Mouse (Mus musculus): ENCODE results near the gene Apol8. TPM values are rescaled to one million over a fixed set of nuclear protein-coding genes. Genes with fewer than 3 reads are reported as not detected.
A peak's percentile ranks its signal among the peaks of the same experiment; 100 is the strongest.

Gene Apol8
- 4.0 and 5.2 TPM in 2 replicates for polyA plus RNA-seq (2012; rRNA removed)

- DNase-seq (ENCODE audit: extremely low spot score in 1 of 2, low spot score in 1 of 2) = peak in 1 of 2 experiments; percentile 84
These were observed at the start of gene Apol8 for GRCm38 (mm10) chr15:77756848-77757247. Apol8 (minus strand) TSS chr15:77757003.

- peak in 1 of 2 experiments; percentile 46 for DNase-seq (ENCODE audit: extremely low spot score in 1 of 2, low spot score in 1 of 2)
These were observed 48.9 kb upstream of the Apol8 start for GRCm38 (mm10) chr15:77805657-77806056.

- no peak for DNase-seq (ENCODE audit: extremely low spot score in 1 of 2, low spot score in 1 of 2)
These were observed 48.1 kb upstream of the Apol8 start for GRCm38 (mm10) chr15:77804949-77805348.

DNA sequence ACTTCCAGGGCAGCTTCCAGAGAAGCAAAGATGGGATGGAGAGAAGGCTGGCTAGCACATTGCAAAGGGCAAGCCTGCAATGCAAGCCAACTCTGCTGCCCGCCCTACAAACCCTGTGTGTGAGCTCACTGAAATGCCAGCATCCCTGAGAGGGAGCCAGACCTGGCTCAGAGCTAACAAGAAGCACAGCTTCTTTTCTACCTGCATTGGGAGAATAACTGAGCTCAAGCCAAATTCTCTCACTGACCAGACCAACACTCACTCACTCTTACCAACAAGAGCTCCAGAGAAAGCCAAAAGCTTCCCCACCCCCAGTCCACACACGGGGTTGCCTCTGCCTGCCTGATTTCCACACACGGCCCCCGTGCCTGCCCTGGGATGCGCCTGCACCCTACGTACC is 47.7 kb upstream of the Apol8 start:
- DNase-seq (ENCODE audit: extremely low spot score in 1 of 2, low spot score in 1 of 2) = no peak

DNA sequence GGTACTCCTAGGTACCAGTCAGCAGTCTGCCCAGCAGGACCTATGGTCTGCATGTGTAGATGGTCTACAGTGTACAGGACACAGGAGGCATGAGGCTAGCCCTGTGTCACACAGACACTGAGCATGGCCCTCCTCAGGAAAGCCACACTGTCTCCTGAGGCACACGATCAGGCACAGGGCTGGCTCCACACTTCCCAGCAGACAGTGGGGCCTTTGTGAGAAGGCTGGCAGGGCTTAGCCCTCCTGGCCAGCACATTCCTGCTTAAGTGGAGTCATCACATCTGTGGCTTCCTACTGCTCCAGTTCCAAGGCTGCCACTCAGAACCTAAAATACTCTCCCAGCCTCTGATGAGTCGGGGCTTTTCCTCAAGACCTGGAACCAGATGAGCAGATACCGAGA is 46.9 kb upstream of the Apol8 start:
- no peak for DNase-seq (ENCODE audit: extremely low spot score in 1 of 2, low spot score in 1 of 2)

GRCm38 (mm10) chr15:77802992-77803391 is 46.2 kb upstream of the Apol8 start:
- DNase-seq (ENCODE audit: extremely low spot score in 1 of 2, low spot score in 1 of 2) = no peak

GRCm38 (mm10) chr15:77801188-77801587 is 44.4 kb upstream of the Apol8 start:
- no peak for DNase-seq (ENCODE audit: extremely low spot score in 1 of 2, low spot score in 1 of 2)

DNA sequence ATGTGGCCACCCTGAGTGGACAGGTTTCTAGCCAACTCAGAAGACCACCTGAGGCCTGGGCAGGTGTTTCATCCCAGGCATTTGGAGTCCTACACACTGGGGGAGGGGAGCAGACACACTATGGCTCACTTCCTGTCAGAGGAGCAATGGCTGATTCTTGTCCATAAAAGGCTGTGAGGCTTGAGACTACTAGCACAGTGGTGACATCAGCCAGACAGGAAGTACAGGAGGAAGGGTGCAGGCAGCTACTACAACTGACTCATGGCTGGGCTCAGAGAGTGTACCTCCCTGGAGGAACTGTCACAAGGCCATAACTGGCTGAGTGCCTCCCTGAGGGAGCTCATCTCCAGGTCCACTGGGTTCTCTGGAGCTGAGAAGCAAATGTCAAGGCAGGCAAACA is 43.7 kb upstream of the Apol8 start:
- peak; percentile 41 to 56 for DNase-seq (ENCODE audit: extremely low spot score in 1 of 2, low spot score in 1 of 2)

GRCm38 (mm10) chr15:77799491-77800474 is 43.0 kb upstream of the Apol8 start:
- no peak for DNase-seq (ENCODE audit: extremely low spot score in 1 of 2, low spot score in 1 of 2)

GRCm38 (mm10) chr15:77798664-77799490 is 42.1 kb upstream of the Apol8 start:
- peak in 1 of 2 experiments; percentile 56 for DNase-seq (ENCODE audit: extremely low spot score in 1 of 2, low spot score in 1 of 2)

- DNase-seq (ENCODE audit: extremely low spot score in 1 of 2, low spot score in 1 of 2) = no peak
These were observed 41.0 kb upstream of the Apol8 start for GRCm38 (mm10) chr15:77797609-77798411.

DNA sequence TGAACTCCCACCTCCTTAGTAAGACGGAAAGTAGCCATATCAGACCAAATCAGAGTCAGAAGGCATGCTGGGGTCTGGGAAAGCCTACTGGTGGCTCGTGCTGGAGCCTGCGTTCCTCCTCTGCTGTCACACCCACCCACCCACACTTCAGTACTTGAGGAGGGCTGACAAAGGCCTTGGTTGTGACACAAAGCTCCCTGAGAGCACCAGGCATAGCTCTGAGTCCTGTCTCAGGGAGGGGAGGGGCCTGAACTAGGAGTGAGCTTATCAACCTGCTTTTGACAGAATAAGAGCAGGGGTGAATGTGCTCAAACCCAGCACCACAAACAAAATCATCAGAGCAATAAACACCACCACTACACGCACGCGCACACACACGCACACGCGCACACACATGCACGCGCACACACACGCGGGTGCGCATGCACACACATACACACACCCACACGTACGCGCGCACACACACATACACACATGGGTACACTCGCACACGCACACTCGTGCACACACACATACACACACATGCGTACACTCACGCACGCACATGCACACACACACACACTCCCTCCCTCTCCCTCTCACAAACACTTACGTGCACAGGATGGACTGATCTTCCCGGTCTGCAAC is 39.7 kb upstream of the Apol8 start:
- no peak for DNase-seq (ENCODE audit: extremely low spot score in 1 of 2, low spot score in 1 of 2)

GRCm38 (mm10) chr15:77794908-77795356 is 38.1 kb upstream of the Apol8 start:
- no peak for DNase-seq (ENCODE audit: extremely low spot score in 1 of 2, low spot score in 1 of 2)

DNA sequence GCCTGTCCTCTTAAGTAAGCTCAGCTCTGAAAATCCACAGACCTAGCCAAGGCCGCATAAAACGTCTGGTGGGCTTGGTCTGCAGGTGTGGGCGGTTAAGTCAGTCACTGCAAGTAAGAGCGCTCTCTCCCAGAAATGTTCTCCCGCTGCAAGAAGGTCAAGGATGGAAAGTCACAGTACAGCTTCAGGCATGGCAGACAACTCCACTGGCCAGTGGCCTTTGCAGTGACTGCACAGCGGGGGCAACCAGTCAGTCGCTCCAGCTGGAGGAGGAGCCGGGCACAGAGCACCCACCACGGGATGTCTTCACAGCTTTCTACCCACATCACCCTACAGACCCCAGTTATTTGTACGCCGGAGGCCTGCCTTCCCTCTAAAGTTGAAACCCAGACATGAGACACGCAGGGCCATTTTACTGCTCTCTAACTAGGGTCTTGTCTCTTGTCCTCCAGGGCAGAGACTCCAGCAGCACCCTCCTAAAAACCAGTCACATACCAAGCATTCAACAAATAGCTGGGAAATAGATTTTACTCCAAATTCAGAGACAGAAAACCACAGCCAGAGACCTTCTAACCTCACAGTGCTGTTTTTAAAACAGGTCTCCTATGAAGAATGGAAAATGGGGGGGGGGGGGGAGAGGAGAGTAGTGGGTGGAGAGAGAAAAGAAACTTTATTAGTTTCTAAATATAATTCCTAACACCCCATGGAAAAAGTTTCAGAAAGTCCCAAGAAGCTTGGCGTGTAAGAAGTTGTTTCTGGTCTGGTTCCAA is 37.5 kb upstream of the Apol8 start:
- DNase-seq (ENCODE audit: extremely low spot score in 1 of 2, low spot score in 1 of 2) = no peak

DNA sequence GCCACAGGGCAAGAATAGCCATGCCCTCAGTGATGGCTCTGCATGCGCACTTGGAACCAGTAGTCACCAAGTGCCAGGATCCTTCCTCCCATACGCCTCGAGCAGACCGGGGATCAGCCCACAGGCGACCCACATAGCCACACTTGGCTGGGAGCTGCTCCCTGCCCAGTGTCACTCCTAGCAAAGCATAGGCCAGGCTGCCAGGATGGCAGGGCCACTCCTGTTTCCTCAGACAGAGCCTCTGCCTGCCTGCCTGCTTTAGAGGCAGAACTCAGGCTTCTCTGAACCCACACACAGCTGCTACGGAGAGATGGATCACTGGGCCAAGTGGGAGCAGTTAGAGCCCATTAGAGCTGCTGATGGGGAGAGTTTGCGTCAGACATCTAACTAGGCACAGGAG is 36.8 kb upstream of the Apol8 start:
- DNase-seq (ENCODE audit: extremely low spot score in 1 of 2, low spot score in 1 of 2) = peak in 1 of 2 experiments; percentile 72

- no peak for DNase-seq (ENCODE audit: extremely low spot score in 1 of 2, low spot score in 1 of 2)
These were observed 36.3 kb upstream of the Apol8 start for GRCm38 (mm10) chr15:77793094-77793493.

DNA sequence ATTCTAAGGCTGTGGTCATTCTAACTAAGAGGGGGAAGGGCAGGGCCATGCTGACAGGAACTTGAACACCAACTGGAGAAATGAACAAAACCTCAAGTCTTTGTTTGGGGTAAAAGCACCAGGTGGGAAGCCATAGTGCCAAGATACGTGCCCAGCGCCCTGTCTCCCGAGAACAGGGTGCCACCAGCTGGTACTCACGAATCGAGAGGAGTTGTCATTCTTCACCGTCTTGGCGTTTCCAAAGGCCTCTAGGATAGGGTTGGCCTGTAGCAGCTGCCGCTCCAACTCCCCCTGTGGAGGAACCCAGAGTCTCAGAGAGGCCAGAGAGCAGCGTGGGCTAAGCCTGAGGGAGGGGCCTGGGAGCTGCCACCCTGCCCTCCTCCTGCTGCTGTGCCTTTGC is 35.3 kb upstream of the Apol8 start:
- DNase-seq (ENCODE audit: extremely low spot score in 1 of 2, low spot score in 1 of 2) = no peak

- no peak for DNase-seq (ENCODE audit: extremely low spot score in 1 of 2, low spot score in 1 of 2)
These were observed 34.0 kb upstream of the Apol8 start for GRCm38 (mm10) chr15:77790656-77791405.

Measured in frontal cortex, adult 2 months (tissue).